Mouse (Mus musculus): Measurements from ENCODE around the gene Ocm. TPM values are rescaled to one million over a fixed set of nuclear protein-coding genes. Genes with fewer than 3 reads are reported as not detected.
A peak's percentile ranks its signal among the peaks of the same experiment; 100 is the strongest.
"Not testable (repeated sequence)": the region's sequence is repeated elsewhere in the genome, so short reads cannot be mapped to it uniquely, and the experiment has no call there.

Ocm gene
- polyA plus RNA-seq, 1 experiment from 2014 or later = 2.2 TPM

- no peak overlapping the region for H3K27ac ChIP-seq (replicated peaks)
- H3K36me3 ChIP-seq = no peaks in the 10 kb centered on the region
- ATAC-seq (ENCODE audit: insufficient number of reproducible peaks, low FRiP score, low TSS enrichment, low read depth) = no peak
- 92% methylated on average over 5 of the region's 5 CpGs for WGBS
- H3K9me3 ChIP-seq (replicated peaks) = no peaks in the 10 kb centered on the region
- H3K4me2 ChIP-seq (replicated peaks) = no peak overlapping the region
- H3K27me3 ChIP-seq = no peaks in the 10 kb centered on the region
- no peak overlapping the region for H3K4me3 ChIP-seq (replicated peaks)
- no peaks in the 10 kb centered on the region for H3K4me1 ChIP-seq
- no peak overlapping the region for H3K9ac ChIP-seq
Measured at GRCm38 (mm10) chr5:144039886-144040285, 13.4 kb upstream of the Ocm start.

- Histone ChIP-seq H3K4me3 (replicated peaks) (no peak overlapping the region), H3K27ac (replicated peaks) (no peak overlapping the region), H3K4me1 (no peaks in the 10 kb centered on the region), H3K9ac (no peak overlapping the region), H3K9me3 (replicated peaks) (no peaks in the 10 kb centered on the region), H3K27me3 (no peaks in the 10 kb centered on the region), H3K4me2 (replicated peaks) (no peak overlapping the region), H3K36me3 (no peaks in the 10 kb centered on the region)
- WGBS = 81% methylated on average over 9 of the region's 9 CpGs
- ATAC-seq (ENCODE audit: insufficient number of reproducible peaks, low FRiP score, low TSS enrichment, low read depth) = no peak
Measured at GRCm38 (mm10) chr5:144039156-144039675, 12.7 kb upstream of the Ocm start.

GRCm38 (mm10) chr5:144036952-144037351, 10.5 kb upstream of the Ocm start:
- H3K4me2 ChIP-seq (replicated peaks) = no peak overlapping the region
- H3K4me1 ChIP-seq = no peaks in the 10 kb centered on the region
- H3K9ac ChIP-seq = no peak overlapping the region
- ATAC-seq (ENCODE audit: insufficient number of reproducible peaks, low FRiP score, low TSS enrichment, low read depth) = no peak
- no peak overlapping the region for H3K27ac ChIP-seq (replicated peaks)
- H3K9me3 ChIP-seq (replicated peaks) = no peaks in the 10 kb centered on the region
- H3K27me3 ChIP-seq = no peaks in the 10 kb centered on the region
- H3K4me3 ChIP-seq (replicated peaks) = no peak overlapping the region
- no peaks in the 10 kb centered on the region for H3K36me3 ChIP-seq
- 52% methylated on average over 17 of the region's 17 CpGs for WGBS

- Histone ChIP-seq H3K4me2 (replicated peaks) (no peak overlapping the region), H3K9me3 (replicated peaks) (no peaks in the 10 kb centered on the region), H3K27me3 (no peaks in the 10 kb centered on the region), H3K27ac (replicated peaks) (no peak overlapping the region), H3K36me3 (no peaks in the 10 kb centered on the region), H3K4me3 (replicated peaks) (no peak overlapping the region), H3K9ac (no peak overlapping the region), H3K4me1 (no peaks in the 10 kb centered on the region)
- WGBS = 57% methylated on average over 7 of the region's 7 CpGs
- ATAC-seq (ENCODE audit: insufficient number of reproducible peaks, low FRiP score, low TSS enrichment, low read depth) = no peak
Measured at GRCm38 (mm10) chr5:144034567-144034966, 8.1 kb upstream of the Ocm start.

- Histone ChIP-seq H3K4me3 (replicated peaks) (no peak overlapping the region), H3K27ac (replicated peaks) (no peak overlapping the region), H3K4me2 (replicated peaks) (no peak overlapping the region), H3K4me1 (no peaks in the 10 kb centered on the region), H3K36me3 (no peaks in the 10 kb centered on the region), H3K9me3 (replicated peaks) (no peaks in the 10 kb centered on the region), H3K27me3 (no peaks in the 10 kb centered on the region), H3K9ac (no peak overlapping the region)
- 77% methylated on average over 7 of the region's 7 CpGs for WGBS
- no peak for ATAC-seq (ENCODE audit: insufficient number of reproducible peaks, low FRiP score, low TSS enrichment, low read depth)
Measured at GRCm38 (mm10) chr5:144032491-144032890, 6.0 kb upstream of the Ocm start.

GRCm38 (mm10) chr5:144015845-144016244, 10.6 kb downstream of the Ocm start:
- H3K9me3 ChIP-seq (replicated peaks) = no peaks in the 10 kb centered on the region
- no peak for ATAC-seq (ENCODE audit: insufficient number of reproducible peaks, low FRiP score, low TSS enrichment, low read depth)
- H3K36me3 ChIP-seq = peaks cover 17% of the 10 kb centered on the region
- H3K4me3 ChIP-seq (replicated peaks) = no peak overlapping the region
- H3K4me1 ChIP-seq = peaks cover 8% of the 10 kb centered on the region
- no peaks in the 10 kb centered on the region for H3K27me3 ChIP-seq
- no peak overlapping the region for H3K4me2 ChIP-seq (replicated peaks)
- H3K27ac ChIP-seq (replicated peaks) = no peak overlapping the region
- WGBS = 82% methylated on average over 9 of the region's 9 CpGs
- no peak overlapping the region for H3K9ac ChIP-seq

- peak overlapping the region; percentile 89 for H3K27ac ChIP-seq (replicated peaks)
- peak overlapping the region; percentile 98 for H3K4me3 ChIP-seq (replicated peaks)
- no peaks in the 10 kb centered on the region for H3K9me3 ChIP-seq (replicated peaks)
- H3K27me3 ChIP-seq = no peaks in the 10 kb centered on the region
- ATAC-seq (ENCODE audit: insufficient number of reproducible peaks, low FRiP score, low TSS enrichment, low read depth) = no peak
- WGBS = 75% methylated on average over 3 of the region's 3 CpGs
- H3K36me3 ChIP-seq = peaks cover 22% of the 10 kb centered on the region
- peak overlapping the region; percentile 47 for H3K4me2 ChIP-seq (replicated peaks)
- peaks cover 8% of the 10 kb centered on the region for H3K4me1 ChIP-seq
- H3K9ac ChIP-seq = no peak overlapping the region
Measured at GRCm38 (mm10) chr5:144015312-144015650, 11.2 kb downstream of the Ocm start.

GRCm38 (mm10) chr5:144014551-144015311, 11.7 kb downstream of the Ocm start, which contains the start of gene Ccz1:
Ccz1 (minus strand) TSS chr5:144014877.
- Histone ChIP-seq H3K9me3 (replicated peaks) (no peaks in the 10 kb centered on the region), H3K4me2 (replicated peaks) (peak within 1 kb of the TSS; percentile 47), H3K27ac (replicated peaks) (peak within 1 kb of the TSS; percentile 89), H3K4me1 (peaks cover 8% of the 10 kb centered on the region), H3K4me3 (replicated peaks) (peak within 1 kb of the TSS; percentile 98), H3K36me3 (peaks cover 26% of the 10 kb centered on the region), H3K27me3 (no peaks in the 10 kb centered on the region), H3K9ac (peak within 1 kb of the TSS; percentile 96)
- WGBS = 3% methylated on average over 47 of the region's 47 CpGs
- ATAC-seq (ENCODE audit: insufficient number of reproducible peaks, low FRiP score, low TSS enrichment, low read depth) = peak; percentile 97

- Histone ChIP-seq H3K4me2 (replicated peaks) (peak overlapping the region; percentile 47), H3K4me3 (replicated peaks) (peak overlapping the region; percentile 98), H3K36me3 (peaks cover 37% of the 10 kb centered on the region)
- not testable (repeated sequence) for H3K27me3 ChIP-seq; H3K27ac ChIP-seq (replicated peaks); ATAC-seq (ENCODE audit: insufficient number of reproducible peaks, low FRiP score, low TSS enrichment, low read depth); H3K4me1 ChIP-seq; H3K9me3 ChIP-seq (replicated peaks); H3K9ac ChIP-seq
- WGBS = 58% methylated on average over 13 of the region's 13 CpGs
Measured at GRCm38 (mm10) chr5:144013366-144014134, 12.9 kb downstream of the Ocm start.

GRCm38 (mm10) chr5:144002461-144003192, 23.8 kb downstream of the Ocm start:
- 90% methylated on average over 15 of the region's 15 CpGs for WGBS
- Histone ChIP-seq H3K4me2 (replicated peaks) (no peak overlapping the region), H3K9me3 (replicated peaks) (no peaks in the 10 kb centered on the region), H3K27ac (replicated peaks) (no peak overlapping the region), H3K36me3 (peaks cover 91% of the 10 kb centered on the region), H3K27me3 (no peaks in the 10 kb centered on the region), H3K9ac (no peak overlapping the region), H3K4me1 (no peaks in the 10 kb centered on the region), H3K4me3 (replicated peaks) (no peak overlapping the region)
- no peak for ATAC-seq (ENCODE audit: insufficient number of reproducible peaks, low FRiP score, low TSS enrichment, low read depth)

- Histone ChIP-seq H3K36me3 (peaks cover 97% of the 10 kb centered on the region), H3K4me1 (no peaks in the 10 kb centered on the region), H3K9me3 (replicated peaks) (no peaks in the 10 kb centered on the region), H3K4me3 (replicated peaks) (no peak overlapping the region), H3K9ac (no peak overlapping the region), H3K27me3 (no peaks in the 10 kb centered on the region), H3K4me2 (replicated peaks) (no peak overlapping the region), H3K27ac (replicated peaks) (no peak overlapping the region)
- no peak for ATAC-seq (ENCODE audit: insufficient number of reproducible peaks, low FRiP score, low TSS enrichment, low read depth)
- WGBS = 74% methylated on average over 1 of the region's 1 CpGs
Measured at GRCm38 (mm10) chr5:143999409-143999808, 27.1 kb downstream of the Ocm start.
